Mouse (Mus musculus) heart, postnatal 36 days (tissue): Measurements from ENCODE around the gene Klhl7. TPM values are rescaled to one million over a fixed set of nuclear protein-coding genes. Genes with fewer than 3 reads are reported as not detected.

Experiments used
- DNase-seq, 2 experiments: peaks; one replicate each; pipeline ENCODE4 v3.0.0; 2021 to 2022
- intact Hi-C: fragments of 180-260 bp; cut with DNase I; formaldehyde crosslinking; loops from one replicate; pipeline ENCODE4 v1.15.1; 2025
- total RNA-seq, 2 experiments: library from RNA; stranded (reverse); gene quantifications; 2 replicates each; pipeline ENCODE4 v1.2.3; 2021

Klhl7 gene
- 10 to 100 TPM; 42.1 to 51.2 TPM for total RNA-seq

GRCm38 (mm10) chr5:24100106-24100809 lies at the start of gene Klhl7:
Klhl7 (plus strand) TSS chr5:24100605.
- intact Hi-C loops = loop anchor here (1.0 kb wide), 1 partner anchor 64 kb away; the partner anchor contains the start of gene Nupl2

GRCm38 (mm10) chr5:24051755-24052675 lies 48.4 kb upstream of the Klhl7 start:
- intact Hi-C loops = loop anchor here (2.0 to 5.0 kb wide), 2 partner anchors 161 to 200 kb away; no protein-coding TSS in a partner anchor
- DNase-seq = peak in 1 of 2 experiments; percentile 18

More at GRCm38 (mm10) chr5:24100106-24100809, at the start of gene Klhl7:
- DNase-seq = peak; percentile 84 to 89

GRCm38 (mm10) chr5:24053245-24054190 lies 46.9 kb upstream of the Klhl7 start:
- DNase-seq = peak; percentile 40 to 57
- intact Hi-C loops = loop anchor here (2.0 to 5.0 kb wide), 2 partner anchors 163 to 201 kb away; no protein-coding TSS in a partner anchor

- DNase-seq = no peak
- intact Hi-C loops = loop anchor here (5.0 kb wide), 1 partner anchor 202 kb away; no protein-coding TSS in a partner anchor
These were observed 46.0 kb upstream of the Klhl7 start for GRCm38 (mm10) chr5:24054382-24054781.

- no peak for DNase-seq
- intact Hi-C loops = no loop called here
These were observed 43.5 kb upstream of the Klhl7 start for GRCm38 (mm10) chr5:24056865-24057264.

GRCm38 (mm10) chr5:24057592-24057991 lies 42.8 kb upstream of the Klhl7 start:
- intact Hi-C loops = no loop called here
- DNase-seq = no peak

- DNase-seq = no peak
- intact Hi-C loops = no loop called here
These were observed 39.5 kb upstream of the Klhl7 start for GRCm38 (mm10) chr5:24060949-24061348.

GRCm38 (mm10) chr5:24063034-24063433 lies 37.4 kb upstream of the Klhl7 start:
- intact Hi-C loops = no loop called here
- DNase-seq = no peak

GRCm38 (mm10) chr5:24063545-24063944 lies 36.9 kb upstream of the Klhl7 start:
- intact Hi-C loops = no loop called here
- DNase-seq = no peak

- intact Hi-C loops = no loop called here
- no peak for DNase-seq
These were observed 31.4 kb upstream of the Klhl7 start for GRCm38 (mm10) chr5:24068955-24069354.

- intact Hi-C loops = no loop called here
- DNase-seq = no peak
These were observed 28.4 kb upstream of the Klhl7 start for GRCm38 (mm10) chr5:24072031-24072430.

GRCm38 (mm10) chr5:24076986-24077718 lies 23.3 kb upstream of the Klhl7 start:
- peak; percentile 71 to 76 for DNase-seq
- intact Hi-C loops = loop anchor here (1.0 to 2.0 kb wide), 3 partner anchors 48 to 227 kb away; no protein-coding TSS in a partner anchor

GRCm38 (mm10) chr5:24077739-24078306 lies 22.6 kb upstream of the Klhl7 start:
- no peak for DNase-seq
- intact Hi-C loops = loop anchor here (1.0 to 2.0 kb wide), 3 partner anchors 49 to 228 kb away; no protein-coding TSS in a partner anchor

GRCm38 (mm10) chr5:24078420-24079179 lies 21.8 kb upstream of the Klhl7 start:
- intact Hi-C loops = no loop called here
- no peak for DNase-seq

- DNase-seq = no peak
- intact Hi-C loops = no loop called here
These were observed 19.6 kb upstream of the Klhl7 start for GRCm38 (mm10) chr5:24080826-24081225.

- intact Hi-C loops = no loop called here
- DNase-seq = no peak
These were observed 15.6 kb upstream of the Klhl7 start for GRCm38 (mm10) chr5:24084835-24085234.

GRCm38 (mm10) chr5:24086241-24086640 lies 14.2 kb upstream of the Klhl7 start:
- intact Hi-C loops = no loop called here
- no peak for DNase-seq

- DNase-seq = no peak
- intact Hi-C loops = no loop called here
These were observed 13.5 kb upstream of the Klhl7 start for GRCm38 (mm10) chr5:24086865-24087264.
